Mouse (Mus musculus) limb, embryonic 14.5 days (tissue): ENCODE measurements at regions not wholly inside any gene's neighbourhood (a gene's known extent, or its start where the extent isn't known, plus 50 kb on each side); places are given as distances from the start of the nearest gene placed in this dataset.

Source experiments
- ATAC-seq: fragments of 200-750 bp; cut with Nextera tagmentation; 2 replicates; pipeline ENCODE4 v1.8.0; 2017; ENCODE audit warnings: low read depth, moderate number of reproducible peaks, moderate TSS enrichment; ENCODE audit not compliant: low FRiP score
- DNase-seq: peaks from one replicate; pipeline ENCODE4 v3.0.0-alpha.2; 2015; ENCODE audit warnings: low spot score
- H3K27ac ChIP-seq: fragments of 300-500 bp; sonication (generic); replicated peaks from 2 replicates; pipeline ENCODE4 v1.5.1; 2014; ENCODE audit warnings: low read depth, mild to moderate bottlenecking, low read length, moderate library complexity, mixed read lengths
- H3K27me3 ChIP-seq: fragments of 300-500 bp; sonication (generic); 2 replicates; pipeline ENCODE4 v1.6.1; 2014; ENCODE audit warnings: low read length, mixed read lengths; ENCODE audit not compliant: control insufficient read depth, insufficient read depth
- H3K36me3 ChIP-seq: fragments of 300-500 bp; sonication (generic); 2 replicates; pipeline ENCODE4 v1.6.1; 2014; ENCODE audit warnings: mild to moderate bottlenecking, low read length, moderate library complexity, mixed read lengths; ENCODE audit not compliant: control insufficient read depth, insufficient read depth
- H3K4me1 ChIP-seq: fragments of 300-500 bp; sonication (generic); 2 replicates; pipeline ENCODE4 v1.6.1; 2014; ENCODE audit warnings: antibody characterized with exemption, low read length, mixed read lengths; ENCODE audit not compliant: control insufficient read depth, insufficient read depth
- H3K4me2 ChIP-seq: fragments of 300-500 bp; sonication (generic); replicated peaks from 2 replicates; pipeline ENCODE4 v1.6.1; 2014; ENCODE audit warnings: low read depth, mild to moderate bottlenecking, low read length, moderate library complexity; ENCODE audit not compliant: severe bottlenecking
- H3K4me3 ChIP-seq: fragments of 300-500 bp; sonication (generic); replicated peaks from 2 replicates; pipeline ENCODE4 v1.5.1; 2014; ENCODE audit warnings: low read length
- H3K9ac ChIP-seq: fragments of 300-500 bp; sonication (generic); 2 replicates; pipeline ENCODE4 v1.6.1; 2014; ENCODE audit warnings: mild to moderate bottlenecking, low read depth, low read length, moderate library complexity; ENCODE audit not compliant: severe bottlenecking
- H3K9me3 ChIP-seq: fragments of 300-500 bp; sonication (generic); 2 replicates; pipeline ENCODE4 v1.6.1; 2016; ENCODE audit warnings: low read length; ENCODE audit not compliant: control insufficient read depth
- POLR2A ChIP-seq: fragments of 200-500 bp; IDR thresholded peaks from 2 replicates; pipeline ENCODE4 v1.8.0; 2012; ENCODE audit warnings: inconsistent platforms, mild to moderate bottlenecking, moderate library complexity, borderline replicate concordance; ENCODE audit not compliant: insufficient read depth, insufficient read length; ENCODE audit errors: extremely low read depth
- WGBS: fragments of 180-500 bp; shearing (Covaris S2); extraction: QIAGEN DNeasy Blood & Tissue Kit; methylation state at CpG from one replicate; pipeline ENCODE4 v1.1.7; 2014; 5-methylcytosine and 5-hydroxymethylcytosine counted together

- H3K36me3 ChIP-seq = no peaks in the 10 kb centered on the region
- TF ChIP-seq POLR2A = no peak
- ATAC-seq (no peak), DNase-seq (no peak)
- 25% methylated on average over 3 of the region's 3 CpGs for WGBS
- H3K9me3 ChIP-seq = no peaks in the 10 kb centered on the region
- H3K4me1 ChIP-seq = peaks cover 3% of the 10 kb centered on the region; the same call in 1 of the 2 replicates
- H3K4me3 ChIP-seq = no peak overlapping the region
- H3K4me2 ChIP-seq = no peak overlapping the region
- no peaks in the 10 kb centered on the region for H3K27me3 ChIP-seq
- no peak overlapping the region for H3K27ac ChIP-seq
- H3K9ac ChIP-seq = no peak overlapping the region
Measured at GRCm38 (mm10) chr16:70093224-70093623, 220.5 kb upstream of the Gbe1 start.

- peaks cover 3% of the 10 kb centered on the region; the same call in 1 of the 2 replicates for H3K4me1 ChIP-seq
- no peak for ATAC-seq
- 84% methylated on average over 2 of the region's 2 CpGs for WGBS
- no peak overlapping the region for H3K9ac ChIP-seq
- no peaks in the 10 kb centered on the region for H3K36me3 ChIP-seq
- TF ChIP-seq POLR2A = no peak
- no peak for DNase-seq
- no peaks in the 10 kb centered on the region for H3K9me3 ChIP-seq
- H3K27ac ChIP-seq = no peak overlapping the region
- no peaks in the 10 kb centered on the region for H3K27me3 ChIP-seq
- H3K4me2 ChIP-seq = no peak overlapping the region
- no peak overlapping the region for H3K4me3 ChIP-seq
Measured at GRCm38 (mm10) chr16:70095221-70095620, 218.5 kb upstream of the Gbe1 start.

GRCm38 (mm10) chr16:70103791-70104378 lies 209.9 kb upstream of the Gbe1 start:
- H3K27ac ChIP-seq = no peak overlapping the region
- H3K9ac ChIP-seq = no peak overlapping the region
- no peak for TF ChIP-seq POLR2A
- 24% methylated on average over 6 of the region's 6 CpGs for WGBS
- H3K4me1 ChIP-seq = peaks cover 7% of the 10 kb centered on the region; the same call in 1 of the 2 replicates
- DNase-seq (peak; percentile 83), ATAC-seq (no peak)
- H3K4me2 ChIP-seq = no peak overlapping the region
- H3K9me3 ChIP-seq = no peaks in the 10 kb centered on the region
- no peaks in the 10 kb centered on the region for H3K36me3 ChIP-seq
- no peaks in the 10 kb centered on the region for H3K27me3 ChIP-seq
- H3K4me3 ChIP-seq = no peak overlapping the region

- ATAC-seq (no peak), DNase-seq (no peak)
- Histone ChIP-seq H3K27me3 (no peaks in the 10 kb centered on the region), H3K27ac (no peak overlapping the region), H3K9me3 (no peaks in the 10 kb centered on the region), H3K4me3 (no peak overlapping the region), H3K9ac (no peak overlapping the region), H3K4me1 (no peaks in the 10 kb centered on the region), H3K4me2 (no peak overlapping the region), H3K36me3 (no peaks in the 10 kb centered on the region)
- 67% methylated on average over 3 of the region's 3 CpGs for WGBS
- TF ChIP-seq POLR2A = no peak
Measured at GRCm38 (mm10) chr16:70141466-70141865, 172.3 kb upstream of the Gbe1 start.

- no peak overlapping the region for H3K9ac ChIP-seq
- 39% methylated on average over 10 of the region's 10 CpGs for WGBS
- no peaks in the 10 kb centered on the region for H3K9me3 ChIP-seq
- no peak overlapping the region for H3K4me3 ChIP-seq
- no peak overlapping the region for H3K4me2 ChIP-seq
- DNase-seq (no peak), ATAC-seq (no peak)
- no peaks in the 10 kb centered on the region for H3K36me3 ChIP-seq
- no peaks in the 10 kb centered on the region for H3K4me1 ChIP-seq
- no peak for TF ChIP-seq POLR2A
- H3K27ac ChIP-seq = no peak overlapping the region
- H3K27me3 ChIP-seq = no peaks in the 10 kb centered on the region
Measured at GRCm38 (mm10) chr16:70147673-70148359, 165.9 kb upstream of the Gbe1 start.
